Mouse (Mus musculus) G1E (cell line): Measurements from ENCODE around the gene Agap1.

Source experiments
- CTCF ChIP-seq: IDR thresholded peaks from 2 replicates; pipeline ENCODE4 v1.5.1; 2012; ENCODE audit warnings: low read depth, low read length, inconsistent platforms, mixed read lengths
- GATA1 ChIP-seq: IDR thresholded peaks from 2 replicates; pipeline ENCODE4 v1.6.1; 2012; ENCODE audit warnings: borderline replicate concordance, low read length, inconsistent platforms, mixed read lengths
- POLR2AphosphoS5 ChIP-seq: IDR thresholded peaks from 2 replicates; pipeline ENCODE4 v1.6.1; 2012; ENCODE audit warnings: low read depth, low read length, inconsistent platforms; ENCODE audit not compliant: insufficient replicate concordance

DNA sequence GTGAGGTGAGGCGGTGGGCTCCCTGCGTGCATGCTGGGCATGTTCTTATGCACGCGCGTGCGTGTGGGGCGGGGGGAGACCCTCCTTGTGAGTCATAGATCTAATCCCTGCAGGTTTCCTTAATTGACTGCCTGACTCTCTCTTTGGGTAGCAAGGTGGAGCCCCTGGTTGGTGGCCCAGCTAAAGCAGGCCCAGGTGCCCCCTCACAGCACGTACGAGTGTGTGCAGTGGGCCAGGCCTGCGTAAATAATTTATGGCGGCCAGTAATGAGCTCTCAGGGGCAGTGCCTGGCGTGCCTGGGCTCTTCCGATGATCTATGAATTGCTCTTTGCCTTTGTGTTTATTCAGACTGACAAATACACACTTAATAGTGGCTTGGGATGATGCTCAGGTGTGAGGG is 86.5 kb downstream of the Agap1 start:
- TF ChIP-seq CTCF (no peak), POLR2AphosphoS5 (no peak), GATA1 (no peak)
